Mouse (Mus musculus) olfactory bulb, adult 2 months (tissue): ENCODE results near the gene Zfp961. TPM values are rescaled to one million over a fixed set of nuclear protein-coding genes. Genes with fewer than 3 reads are reported as not detected.

Experiments used
- H3K27ac ChIP-seq: fragments of 200-500 bp; 2 replicates; pipeline ENCODE4 v1.5.1; 2012; ENCODE audit warnings: low read depth, low read length; ENCODE audit not compliant: insufficient read depth
- H3K4me1 ChIP-seq: fragments of 200-500 bp; 2 replicates; pipeline ENCODE4 v1.6.1; 2012; ENCODE audit warnings: low read length; ENCODE audit not compliant: control insufficient read depth, insufficient read depth
- H3K4me3 ChIP-seq: fragments of 200-500 bp; 2 replicates; pipeline ENCODE4 v1.5.1; 2012; ENCODE audit warnings: mild to moderate bottlenecking, low read depth, low read length, moderate library complexity; ENCODE audit not compliant: insufficient read depth
- CTCF ChIP-seq: fragments of 200-500 bp; IDR thresholded peaks from 2 replicates; pipeline ENCODE4 v1.5.1; 2012; ENCODE audit warnings: low read depth, mild to moderate bottlenecking, low read length, moderate library complexity; ENCODE audit not compliant: insufficient read depth
- POLR2A ChIP-seq: fragments of 200-500 bp; IDR thresholded peaks from 2 replicates; pipeline ENCODE4 v1.6.1; 2012; ENCODE audit warnings: mild to moderate bottlenecking, low read depth, low read length, moderate library complexity; ENCODE audit not compliant: insufficient read depth
- WGBS: fragments of 180-500 bp; shearing (Covaris S2); methylation state at CpG from one replicate; pipeline ENCODE4 v1.1.7; 2018; 5-methylcytosine and 5-hydroxymethylcytosine counted together
- polyA plus RNA-seq: library from polyadenylated mRNA; stranded (reverse); fragments of >200 nt; gene quantifications from 2 replicates; pipeline ENCODE4 v1.2.4, GENCODE M21; 2012; ENCODE audit warnings: low replicate concordance; ENCODE audit not compliant: missing spikeins, insufficient read depth, insufficient read length

The Zfp961 gene
- polyA plus RNA-seq, 1 experiment, result not detected

DNA sequence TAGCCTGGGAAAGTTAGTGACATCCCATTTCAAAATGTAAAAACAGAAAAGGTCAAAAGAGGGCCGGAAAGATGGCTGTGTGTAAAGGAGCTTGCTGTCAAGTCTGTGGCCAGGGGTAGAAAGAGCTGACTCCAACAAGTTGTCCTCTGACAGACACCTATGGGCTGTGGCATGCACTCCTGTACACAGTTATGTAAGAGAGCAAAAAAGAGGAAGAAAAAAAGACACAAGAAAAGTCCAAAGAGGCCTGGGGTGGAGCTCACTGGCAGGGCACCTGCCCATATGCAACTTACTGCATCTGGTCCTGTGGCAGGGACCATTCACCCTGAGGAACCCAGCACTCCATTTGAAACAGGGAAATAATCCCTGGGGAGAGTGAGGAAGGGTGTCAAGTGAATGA lies 91.7 kb downstream of the Zfp961 start:
- Histone ChIP-seq H3K4me3 (no peak overlapping the region), H3K4me1 (no peaks in the 10 kb centered on the region), H3K27ac (no peak overlapping the region)
- TF ChIP-seq POLR2A (no peak), CTCF (no peak)
- WGBS, result 68% methylated on average over 1 of the region's 1 CpGs

Other genes with a start within 250 kb of the Zfp961 start
- gene B3gnt3, start 249.2 kb upstream of the Zfp961 start, polyA plus RNA-seq, result not detected in 2 replicates
- 90.9 TPM in 1 of 2 replicates, not detected in the other for gene Fcho1, start 225.3 kb upstream of the Zfp961 start, polyA plus RNA-seq
- not detected in 2 replicates for gene Zfp709, start 69.0 kb upstream of the Zfp961 start, polyA plus RNA-seq
- not detected in 2 replicates for gene Zfp882, start 42.4 kb upstream of the Zfp961 start, polyA plus RNA-seq
- gene Zfp617, start 42.4 kb upstream of the Zfp961 start, polyA plus RNA-seq, result not detected in 2 replicates
- not detected in 2 replicates for gene Cyp4f18, start 58.6 kb downstream of the Zfp961 start, polyA plus RNA-seq
- gene Olfr372, start 90.2 kb downstream of the Zfp961 start, polyA plus RNA-seq, result not detected in 2 replicates
- not detected in 2 replicates for gene Olfr373, start 132.1 kb downstream of the Zfp961 start, polyA plus RNA-seq
- gene Olfr374, start 156.0 kb downstream of the Zfp961 start, polyA plus RNA-seq, result not detected in 2 replicates
- not detected in 2 replicates for gene Tpm4, start 183.9 kb downstream of the Zfp961 start, polyA plus RNA-seq
- not detected in 2 replicates for gene Rab8a, start 210.2 kb downstream of the Zfp961 start, polyA plus RNA-seq
- not detected in 2 replicates for gene Hsh2d, start 238.6 kb downstream of the Zfp961 start, polyA plus RNA-seq